Mouse (Mus musculus) gastrocnemius, postnatal 4 days (tissue): ENCODE measurements around the gene Sertad2. TPM values are rescaled to one million over a fixed set of nuclear protein-coding genes. Genes with fewer than 3 reads are reported as not detected.

Source experiments
- DNase-seq, 2 experiments: peaks; one replicate each; pipeline ENCODE4 v3.0.0; 2021 to 2022; ENCODE audit warnings: low spot score in 2 of 2, mixed read lengths in 2 of 2
- total RNA-seq, 2 experiments: library from RNA; stranded (reverse); gene quantifications; 2 replicates each; pipeline ENCODE4 v1.2.3; 2021

The Sertad2 gene
- total RNA-seq, 2 experiments from 2014 or later: 20.4 to 20.8 TPM

GRCm38 (mm10) chr11:20544801-20545515, 1.9 kb downstream of the Sertad2 start:
- no peak for DNase-seq

DNA sequence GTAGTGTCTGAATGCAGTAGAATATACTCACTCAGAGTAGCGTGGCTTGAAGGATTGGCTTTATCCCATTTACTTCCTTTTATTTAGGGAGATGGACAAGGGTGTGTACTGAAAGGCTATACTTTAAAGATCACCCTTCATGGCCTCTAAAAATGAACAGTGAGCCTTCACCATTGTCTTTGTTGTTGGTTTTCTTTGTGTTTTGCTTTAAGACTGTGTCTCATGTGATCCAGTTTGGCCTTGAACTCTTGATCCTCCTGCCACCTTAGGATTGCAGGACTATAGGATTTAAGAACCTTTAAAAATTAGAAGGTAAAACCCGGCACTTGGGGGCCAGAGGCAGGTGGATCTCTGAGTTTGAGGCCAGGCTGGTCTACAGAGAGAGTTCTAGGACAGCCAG, 6.4 kb downstream of the Sertad2 start:
- no peak for DNase-seq

GRCm38 (mm10) chr11:20550196-20550595, 7.1 kb downstream of the Sertad2 start:
- DNase-seq: no peak

DNA sequence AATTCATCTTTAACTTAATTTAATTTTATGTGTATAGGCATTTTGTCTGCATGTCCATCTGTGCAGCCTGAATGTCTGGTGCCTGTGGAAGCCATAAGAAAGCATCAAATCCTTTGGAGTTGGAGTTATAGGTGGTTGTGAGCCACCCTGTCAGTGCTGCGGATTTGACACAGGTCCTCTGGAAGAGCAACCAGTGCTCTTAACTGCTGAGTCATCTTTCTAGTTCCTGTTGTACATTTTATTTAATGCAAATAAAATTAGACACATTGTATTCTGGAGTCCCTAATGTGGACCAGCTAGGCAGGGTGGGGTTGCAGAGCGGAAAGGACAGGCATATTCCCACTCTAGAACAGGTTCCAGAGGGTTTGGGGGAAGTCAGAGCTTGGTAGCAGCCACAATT, 9.0 kb downstream of the Sertad2 start:
- no peak for DNase-seq

DNA sequence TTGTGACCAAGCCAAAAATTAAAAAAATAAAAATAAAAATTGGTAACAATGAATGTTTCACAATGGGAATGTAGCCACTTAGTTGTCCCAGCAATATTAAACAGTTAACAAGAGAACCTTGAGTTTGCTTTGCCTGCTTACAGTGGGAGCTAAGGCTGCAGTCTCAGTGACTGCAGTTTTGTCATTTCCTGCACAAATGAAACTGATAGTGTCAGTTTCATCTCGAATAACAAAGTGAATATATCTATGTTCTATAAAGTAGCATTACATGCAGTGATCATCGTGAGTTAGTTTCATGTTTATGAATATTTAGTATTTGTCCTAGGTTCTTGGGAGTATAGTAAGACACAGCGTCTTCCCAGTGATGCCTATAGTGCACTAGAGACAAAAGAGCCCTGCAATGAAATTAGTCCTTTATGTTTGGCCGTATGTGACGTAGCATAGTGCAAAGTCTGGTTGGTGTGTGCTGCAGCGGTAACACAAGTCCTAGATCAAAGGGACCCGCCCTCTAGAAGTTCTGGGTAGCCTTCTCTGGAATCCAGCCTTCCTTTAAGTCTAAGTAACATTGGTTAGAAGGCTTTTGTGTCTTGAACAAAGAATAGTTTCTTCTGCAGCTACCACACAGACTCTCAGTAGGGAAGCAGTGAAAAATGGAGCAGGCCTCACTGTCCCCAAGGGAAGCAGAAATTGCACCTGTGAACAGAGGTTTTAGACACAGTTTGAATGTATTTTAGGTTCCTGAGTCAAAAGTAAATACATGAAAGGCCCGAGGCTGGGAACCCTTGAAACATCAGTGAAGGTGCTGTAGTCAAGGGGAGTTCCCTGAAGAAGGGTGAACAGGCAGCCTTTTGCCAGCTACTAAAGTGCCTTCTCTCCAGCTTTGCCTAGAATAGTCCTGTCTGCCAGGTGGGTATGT, 10.0 kb downstream of the Sertad2 start:
- no peak for DNase-seq

DNA sequence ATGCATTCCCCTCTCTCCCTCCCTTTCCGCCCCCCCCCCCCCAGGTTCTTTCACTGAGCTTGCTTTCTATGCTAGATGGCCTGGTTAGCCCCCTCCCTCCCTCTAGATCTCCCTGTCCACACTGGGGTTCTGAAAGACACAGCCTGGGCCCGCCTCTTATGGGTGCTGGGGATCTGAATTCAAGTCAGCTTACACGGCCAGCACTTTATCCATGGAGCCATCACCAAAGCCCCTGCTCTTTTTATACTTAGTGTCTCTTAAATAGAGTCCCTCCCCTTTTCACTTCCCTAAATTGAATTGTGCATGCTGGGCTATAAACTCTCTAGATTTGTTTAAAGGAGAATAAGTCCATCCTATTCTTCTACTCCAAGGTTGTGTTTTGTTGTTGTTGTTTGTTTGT, 12.6 kb downstream of the Sertad2 start:
- DNase-seq: no peak

DNA sequence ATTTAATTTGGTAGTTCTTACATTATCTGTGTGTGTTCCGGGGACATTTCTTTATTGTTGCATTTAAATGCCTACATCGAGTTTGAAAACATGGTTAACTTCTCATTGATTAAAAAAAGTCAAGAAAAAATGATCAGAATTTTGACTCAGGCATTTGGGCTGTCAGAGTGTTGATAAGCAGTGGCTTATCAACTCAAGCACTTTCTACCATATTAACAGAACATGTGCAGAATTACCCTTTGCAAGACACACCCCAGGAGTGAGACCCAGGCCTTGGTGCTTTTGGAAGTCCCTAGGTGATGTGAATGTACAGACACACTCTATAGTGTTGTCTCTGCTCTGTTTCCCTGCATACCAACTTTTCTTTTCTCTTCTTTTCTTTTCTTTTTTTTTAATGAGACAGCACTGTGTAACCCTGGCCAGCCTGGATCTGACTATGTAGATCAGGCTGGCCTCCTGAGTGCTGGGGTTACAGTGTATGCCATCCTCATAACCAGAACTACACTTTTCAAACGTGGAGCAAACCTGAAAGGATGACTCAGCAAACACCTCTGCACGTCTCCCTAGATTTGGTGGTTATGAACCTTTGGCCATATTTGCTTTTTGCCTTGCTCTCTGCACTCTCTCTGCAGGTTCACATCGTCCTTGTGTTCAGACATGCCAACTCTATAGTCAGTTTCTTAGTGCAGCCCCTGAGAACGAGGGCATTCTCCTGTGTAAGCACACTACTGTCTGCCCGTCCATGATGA, 13.3 kb downstream of the Sertad2 start:
- DNase-seq: no peak

DNA sequence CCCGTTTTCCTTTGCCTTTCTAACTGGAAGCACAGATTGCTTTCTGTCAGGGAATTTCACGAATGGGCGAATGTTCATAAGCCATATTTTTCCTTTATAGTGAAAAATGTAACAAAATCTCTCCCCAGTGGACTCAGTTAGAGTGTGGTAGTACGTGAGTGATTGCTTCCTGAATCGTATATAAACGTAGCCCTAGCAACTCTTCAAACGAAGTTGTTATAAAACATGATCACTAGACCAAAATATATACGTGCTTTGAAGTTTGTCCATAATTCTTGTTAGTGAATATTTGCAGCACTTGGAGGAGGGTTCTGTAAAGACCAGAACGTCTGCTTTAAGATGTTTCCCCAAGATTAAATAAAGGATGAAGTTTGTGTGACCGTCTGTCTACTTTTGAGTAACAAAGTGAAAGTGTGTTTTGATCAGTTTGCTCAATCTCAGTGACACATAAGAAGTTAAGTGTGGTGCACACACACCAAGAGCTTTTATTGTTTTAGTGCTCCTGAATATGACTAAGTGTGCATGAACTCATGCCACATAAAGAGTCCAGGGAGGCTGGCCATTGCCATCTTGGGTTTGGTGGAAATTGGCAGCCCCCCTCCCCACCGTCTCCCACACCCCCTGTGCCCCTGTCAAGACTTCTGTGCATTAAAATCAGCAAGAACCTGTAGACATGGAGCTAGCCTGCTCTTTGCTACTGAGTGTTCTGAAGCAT, 16.3 kb downstream of the Sertad2 start:
- DNase-seq: no peak

GRCm38 (mm10) chr11:20559951-20560642, 17.0 kb downstream of the Sertad2 start:
- DNase-seq: no peak

DNA sequence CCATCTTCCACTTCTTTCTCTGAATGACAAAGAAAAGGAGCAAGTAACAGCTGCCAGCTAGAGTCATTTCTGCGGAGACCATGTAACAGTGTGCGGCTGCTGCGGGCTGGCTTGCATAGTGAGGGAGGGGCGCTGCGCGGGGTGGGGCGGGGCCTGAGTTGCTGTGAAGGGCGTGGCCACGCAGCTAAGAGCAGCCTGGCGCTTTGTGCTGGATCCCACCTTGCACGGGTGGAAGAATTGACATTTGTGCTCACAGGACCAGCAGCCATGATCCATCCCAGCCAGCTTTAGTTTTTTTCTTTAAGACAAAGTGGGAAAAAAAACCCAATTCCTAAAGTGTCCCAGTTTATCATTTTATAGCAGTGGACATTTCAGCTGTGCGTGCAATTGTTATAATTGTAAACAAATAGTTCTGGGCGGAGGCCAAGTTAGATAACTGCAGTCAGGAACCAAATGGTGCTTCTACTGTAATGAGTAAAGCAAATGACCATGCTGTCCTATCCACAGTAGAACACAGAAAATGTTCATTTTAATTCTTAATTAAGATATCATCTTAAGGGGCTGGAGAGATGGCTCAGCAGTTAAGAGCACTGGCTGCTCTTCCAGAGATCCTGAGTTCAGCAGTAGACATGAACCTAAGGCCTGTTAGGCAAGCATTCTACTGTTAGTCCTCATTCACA, 18.4 kb downstream of the Sertad2 start:
- peak in 1 of 2 experiments; percentile 46 for DNase-seq

DNA sequence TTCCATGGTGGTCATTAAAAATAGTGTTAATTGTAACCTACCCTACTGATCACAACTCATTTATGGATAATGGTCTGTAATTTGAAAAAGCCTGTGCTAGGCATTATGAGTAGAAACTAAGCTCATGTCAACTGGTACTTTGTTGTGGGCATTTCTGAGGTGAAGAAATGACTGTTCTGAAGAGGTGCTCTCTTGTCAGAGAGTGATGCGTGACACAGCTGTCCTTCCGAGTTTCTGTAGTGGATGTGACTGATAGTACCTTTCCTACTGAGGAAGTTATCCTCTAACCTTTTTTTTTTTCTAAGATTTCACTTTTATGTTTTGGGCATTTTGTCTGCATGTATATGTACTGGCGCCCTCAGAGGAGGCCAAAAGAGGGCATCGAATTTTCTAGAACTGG, 22.0 kb downstream of the Sertad2 start:
- no peak for DNase-seq

GRCm38 (mm10) chr11:20571702-20572413, 28.8 kb downstream of the Sertad2 start:
- no peak for DNase-seq

DNA sequence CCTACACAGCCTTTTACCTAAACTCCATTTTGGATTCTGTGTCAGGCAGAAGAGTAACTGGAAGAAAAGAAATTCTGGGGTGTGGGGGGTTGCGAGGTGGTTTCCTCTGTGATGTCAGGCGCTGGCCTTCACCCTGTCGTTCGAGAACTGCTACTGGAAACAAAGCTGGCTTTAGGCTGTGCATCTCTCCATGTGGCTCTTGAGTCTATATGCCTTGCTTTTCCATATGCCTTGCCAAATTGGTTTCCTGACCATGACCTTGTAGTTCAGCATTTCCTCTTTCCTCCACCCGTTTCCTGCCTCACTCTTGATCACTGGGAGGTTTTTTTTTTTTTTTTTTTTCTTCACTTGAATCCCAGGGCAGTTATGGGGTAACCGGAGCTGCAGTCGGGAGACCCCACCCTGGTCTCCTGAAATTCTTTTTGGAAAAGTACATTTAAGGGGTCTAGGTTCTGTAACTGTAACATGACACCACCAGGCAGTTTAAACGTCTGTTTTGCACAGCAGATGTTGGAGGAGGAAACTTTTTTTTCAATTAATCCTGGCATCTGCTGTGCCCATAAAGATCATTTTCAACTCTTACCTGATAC, 33.1 kb downstream of the Sertad2 start:
- DNase-seq: no peak

GRCm38 (mm10) chr11:20582758-20583157, 39.7 kb downstream of the Sertad2 start:
- DNase-seq: no peak

GRCm38 (mm10) chr11:20585297-20585696, 42.2 kb downstream of the Sertad2 start:
- no peak for DNase-seq

GRCm38 (mm10) chr11:20586180-20586579, 43.1 kb downstream of the Sertad2 start:
- no peak for DNase-seq

GRCm38 (mm10) chr11:20589393-20589792, 46.3 kb downstream of the Sertad2 start:
- DNase-seq: no peak

DNA sequence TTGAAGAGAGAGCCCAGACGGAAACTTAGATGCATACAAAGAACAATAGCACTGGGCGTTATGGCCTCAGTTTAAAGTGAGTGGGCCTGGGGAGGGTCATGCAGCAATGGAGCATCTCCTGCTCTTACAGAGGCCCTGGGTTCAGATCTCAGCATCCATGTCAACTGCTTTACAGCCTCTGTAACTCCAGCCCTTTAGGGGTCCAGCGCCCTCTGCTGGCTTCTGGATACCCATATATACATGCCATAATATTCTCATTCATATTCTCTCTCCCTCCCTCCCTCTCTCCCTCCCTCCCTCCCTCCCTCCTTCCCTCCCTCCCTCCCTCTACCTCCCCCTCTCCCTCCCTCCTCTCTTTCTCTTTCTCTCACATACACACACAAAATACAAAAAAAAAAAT, 49.0 kb downstream of the Sertad2 start:
- no peak for DNase-seq
